Mouse (Mus musculus) mouse embryonic stem cell (cell line): ENCODE measurements around the gene Abtb2.

Experiments
- in situ Hi-C, 2 experiments: fragments of 300-500 bp; cut with MboI; formaldehyde crosslinking; loops; 1 replicate in 1 of 2; 3 replicates in 1 of 2; pipeline ENCODE4 v1.14.3; 2019 to 2020; ENCODE audit warnings: low sequenced_read_pairs in 2 of 2, low pct_unique_long_range_greater_than_20kb in 1 of 2, mixed read lengths in 1 of 2; ENCODE audit not compliant: unreplicated experiment in 1 of 2

The Abtb2 gene

GRCm38 (mm10) chr2:103605805-103606498, 39.8 kb downstream of the Abtb2 start:
- in situ Hi-C loops: no loop called here

GRCm38 (mm10) chr2:103607926-103608325, 41.8 kb downstream of the Abtb2 start:
- in situ Hi-C loops: no loop called here

- in situ Hi-C loops: no loop called here
These were observed 42.8 kb downstream of the Abtb2 start for GRCm38 (mm10) chr2:103608947-103609346.

GRCm38 (mm10) chr2:103609499-103609898, 43.4 kb downstream of the Abtb2 start:
- in situ Hi-C loops: no loop called here

GRCm38 (mm10) chr2:103610831-103611535, 44.9 kb downstream of the Abtb2 start:
- in situ Hi-C loops: no loop called here

GRCm38 (mm10) chr2:103613865-103614264, 47.8 kb downstream of the Abtb2 start:
- in situ Hi-C loops: no loop called here

- in situ Hi-C loops: no loop called here
These were observed 48.9 kb downstream of the Abtb2 start for GRCm38 (mm10) chr2:103615028-103615427.

GRCm38 (mm10) chr2:103618407-103618806, 52.3 kb downstream of the Abtb2 start:
- in situ Hi-C loops: no loop called here

GRCm38 (mm10) chr2:103622950-103623349, 56.8 kb downstream of the Abtb2 start:
- in situ Hi-C loops: no loop called here

- in situ Hi-C loops: no loop called here
These were observed 59.3 kb downstream of the Abtb2 start for GRCm38 (mm10) chr2:103625349-103625932.

GRCm38 (mm10) chr2:103627101-103627500, 61.0 kb downstream of the Abtb2 start:
- in situ Hi-C loops: no loop called here

- in situ Hi-C loops: no loop called here
These were observed 63.8 kb downstream of the Abtb2 start for GRCm38 (mm10) chr2:103629956-103630355.

GRCm38 (mm10) chr2:103631293-103631717, 65.2 kb downstream of the Abtb2 start:
- in situ Hi-C loops: no loop called here

GRCm38 (mm10) chr2:103632136-103632925, 66.2 kb downstream of the Abtb2 start:
- in situ Hi-C loops: no loop called here

- in situ Hi-C loops: no loop called here
These were observed 66.8 kb downstream of the Abtb2 start for GRCm38 (mm10) chr2:103632926-103633250.

- in situ Hi-C loops: no loop called here
These were observed 69.8 kb downstream of the Abtb2 start for GRCm38 (mm10) chr2:103635731-103636487.

- in situ Hi-C loops: no loop called here
These were observed 71.3 kb downstream of the Abtb2 start for GRCm38 (mm10) chr2:103637385-103637784.

GRCm38 (mm10) chr2:103637943-103638342, 71.8 kb downstream of the Abtb2 start:
- in situ Hi-C loops: no loop called here
